8 mouse cellular contexts compared by ENCODE assay signal in the genomic region with DNA sequence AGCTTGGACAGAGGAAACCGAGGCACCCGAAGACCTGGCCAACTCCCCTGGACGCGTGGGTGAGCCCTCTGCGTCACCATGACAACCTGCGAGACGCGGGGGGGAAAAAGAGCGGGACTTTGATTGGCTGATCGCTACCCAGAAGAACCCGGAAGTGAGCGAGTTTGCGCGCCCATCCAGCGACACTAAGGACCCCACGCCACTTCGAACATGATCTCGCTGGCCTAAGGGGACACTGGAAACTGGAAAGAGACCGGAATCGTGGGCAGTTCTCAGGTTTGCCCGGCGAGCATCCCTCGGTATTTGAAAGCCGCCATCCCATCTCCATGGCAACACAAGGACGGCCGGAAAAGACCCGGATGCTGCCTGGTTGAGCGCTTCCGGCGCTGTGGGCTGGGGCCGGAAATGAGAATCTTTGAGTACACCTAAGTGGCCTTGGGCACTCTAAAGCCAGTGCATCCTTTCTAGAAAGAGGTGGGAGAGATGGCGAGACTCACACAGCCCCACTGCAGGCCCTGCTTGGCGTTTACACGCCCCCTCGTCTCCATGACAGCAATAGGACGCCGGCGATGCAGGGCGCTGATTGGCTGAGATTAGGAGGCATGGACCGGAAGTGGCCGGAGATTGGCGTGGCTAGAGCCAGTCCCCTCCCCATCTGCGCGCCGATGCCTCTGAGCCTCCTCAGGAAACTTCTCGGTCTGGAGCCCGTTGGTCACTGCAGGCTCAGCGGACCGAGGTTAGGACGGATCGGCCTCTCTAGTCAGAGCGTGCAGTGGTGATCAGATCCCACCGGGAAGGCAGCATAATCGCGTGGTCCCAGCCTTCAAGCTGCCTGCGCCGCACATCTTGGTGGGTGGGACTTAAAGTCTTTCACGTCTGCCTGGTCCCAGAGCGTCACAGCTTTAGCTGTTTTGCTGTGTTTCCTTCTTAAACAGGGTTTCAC. TPM values are rescaled to one million over a fixed set of nuclear protein-coding genes. Genes with fewer than 3 reads are reported as not detected.
DNase-seq lines count a peak whose midpoint lies in the region; ATAC-seq and TF ChIP-seq lines count a peak whose summit lies in the region.

A gene (minus strand): TSS at position 80 of the 943 bp plus-strand sequence.

- 0 out of 2 replicates have a peak, but pooled peaks cover 2% of the 10 kb centered on the region for H3K4me1 ChIP-seq in hindbrain, postnatal 0 days (ENCODE audit: insufficient read depth, low read length)

- no peaks in the 10 kb centered on the region for H3K9me3 ChIP-seq in hindbrain, postnatal 0 days (ENCODE audit: low read length)

- DNase-seq in WW6 (ENCODE audit: low read depth, low spot score), result peak; percentile 81
- peak; percentile 75 to 87 for DNase-seq in cerebellum, postnatal 4 days (ENCODE audit: low spot score in 2 of 2)
- DNase-seq in gastrocnemius, adult 2 months, result peak; percentile 94
- DNase-seq in hindbrain, postnatal 0 days (ENCODE audit: low spot score), result peak; percentile 95
- DNase-seq in left cerebral cortex, adult 2 months (ENCODE audit: extremely low spot score in 1 of 2, low spot score in 2 of 2), result peak; percentile 89 to 90
- DNase-seq in right cerebral cortex, adult 2 months (ENCODE audit: low spot score in 2 of 2), result peak; percentile 92 to 98
- DNase-seq in urinary bladder, postnatal 14 days (ENCODE audit: low spot score), result peak; percentile 92

- H3K27ac ChIP-seq in gastrocnemius, adult 2 months, result peak within 1 kb of the TSS; percentile 92
- H3K27ac ChIP-seq in hindbrain, postnatal 0 days, result peak within 1 kb of the TSS; percentile 75
- peak within 1 kb of the TSS; percentile 96 for H3K27ac ChIP-seq in left cerebral cortex, adult 2 months

- no peaks in the 10 kb centered on the region for H3K36me3 ChIP-seq in hindbrain, postnatal 0 days (ENCODE audit: insufficient read depth, low read length)

- H3K4me2 ChIP-seq in hindbrain, postnatal 0 days (ENCODE audit: low read depth, low read length), result peak within 1 kb of the TSS; percentile 70

- intact Hi-C loops in gastrocnemius, adult 2 months (cut with DNase I), result no loop called here
- intact Hi-C loops in left cerebral cortex, adult 2 months (cut with DNase I), result no loop called here

- H3K4me3 ChIP-seq in gastrocnemius, adult 2 months, result peak within 1 kb of the TSS; percentile 82
- H3K4me3 ChIP-seq in hindbrain, postnatal 0 days (ENCODE audit: low read length), result peak within 1 kb of the TSS; percentile 69
- H3K4me3 ChIP-seq in left cerebral cortex, adult 2 months, result peak within 1 kb of the TSS; percentile 75

- TF ChIP-seq CTCF in gastrocnemius, adult 2 months (IDR thresholded peaks at IDR 0.05), result no peak
- TF ChIP-seq CTCF in hindbrain, postnatal 0 days (IDR thresholded peaks at IDR 0.05; ENCODE audit: low read depth), result no peak
- no peak for TF ChIP-seq CTCF in left cerebral cortex, adult 2 months (IDR thresholded peaks at IDR 0.05)

- H3K27me3 ChIP-seq in hindbrain, postnatal 0 days (ENCODE audit: insufficient read depth, low read length), result no peaks in the 10 kb centered on the region

- H3K9ac ChIP-seq in hindbrain, postnatal 0 days (replicated peaks; ENCODE audit: low read length), result peak within 1 kb of the TSS; percentile 53

- peak; percentile 97 for ATAC-seq in hindbrain, postnatal 0 days
- ATAC-seq in megakaryocyte, adult 5-6 weeks (ENCODE audit: poor library complexity, severe bottlenecking), result peak; percentile 97

- WGBS in hindbrain, postnatal 0 days, result under 1% methylated on average over 59 of the region's 59 CpGs

RNA-seq across cellular contexts. Expression of the gene that starts here (rescaled TPM):
- total RNA-seq in gastrocnemius, adult 2 months (2021), result under 1 TPM; 0.11 to 0.36 TPM
- total RNA-seq in hindbrain, postnatal 0 days (2014; rRNA removed), result 8.9 and 20.0 TPM in 2 replicates
- 76.3 and 80.8 TPM in 2 replicates for polyA plus RNA-seq in hindbrain, postnatal 0 days (2015; fragmentation: Nextera tagmentation; extraction: Ambion mirVana)
- 1 to 10 TPM; 9.2 to 9.9 TPM for total RNA-seq in left cerebral cortex, adult 2 months (2021)
- total RNA-seq in megakaryocyte, adult 5-6 weeks (2015), result 0.20 TPM in 1 of 2 replicates, not detected in the other
- total RNA-seq in megakaryocyte, adult 5-6 weeks (2017), result 0.12 and 1.0 TPM in 2 replicates

Comparison
In these comparisons a context has a peak if more than half of its experiments do, and no peak if none do; other contexts are left out.
1. Peak in every context shown above with its lines: DNase-seq, ATAC-seq, H3K4me3 ChIP-seq and H3K27ac ChIP-seq.
2. Peak in DNase-seq, H3K4me3 ChIP-seq and H3K27ac ChIP-seq in gastrocnemius, adult 2 months; RNA of the gene not detected or under 1 TPM.